Mouse (Mus musculus) heart, adult 2 months (tissue): Measurements from ENCODE around the gene Atf3.

ENCODE experiments used
- CTCF ChIP-seq: fragments of 200-600 bp; IDR thresholded peaks from 2 replicates; pipeline ENCODE4 v1.8.1; 2022; ENCODE audit warnings: antibody characterized with exemption, mild to moderate bottlenecking, moderate library complexity
- EP300 ChIP-seq: fragments of 200-500 bp; IDR thresholded peaks from 2 replicates; pipeline ENCODE4 v1.6.1; 2011; ENCODE audit warnings: low read depth, low read length, control low read depth; ENCODE audit not compliant: insufficient read depth
- POLR2A ChIP-seq: fragments of 200-500 bp; IDR thresholded peaks from 2 replicates; pipeline ENCODE4 v1.6.1; 2011; ENCODE audit warnings: mild to moderate bottlenecking, low read depth, low read length, control low read depth; ENCODE audit not compliant: insufficient read depth

DNA sequence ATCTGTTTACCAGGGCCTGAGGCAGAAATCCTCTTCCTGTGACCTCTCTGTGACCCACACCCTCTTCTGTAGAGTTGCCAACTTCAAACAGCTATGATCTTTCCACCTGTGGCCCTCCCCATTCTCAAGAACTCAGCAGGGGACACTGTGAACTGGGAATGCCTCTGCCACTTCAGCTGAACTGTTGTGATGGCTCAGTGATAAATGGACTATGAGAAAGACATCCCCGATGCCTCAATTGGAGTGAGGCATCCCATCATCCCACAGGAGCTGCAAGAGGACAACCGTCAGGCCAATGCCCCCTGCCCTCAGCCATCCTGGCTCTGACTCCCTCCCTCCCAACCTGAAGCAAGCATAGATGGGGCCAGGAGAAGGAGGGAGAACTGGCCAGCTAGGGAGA lies 40.1 kb upstream of the Atf3 start:
- no peak for TF ChIP-seq CTCF
- TF ChIP-seq POLR2A = no peak
- no peak for TF ChIP-seq EP300
